Mouse (Mus musculus): ENCODE data around the gene Ddt.

Ddt gene

DNA sequence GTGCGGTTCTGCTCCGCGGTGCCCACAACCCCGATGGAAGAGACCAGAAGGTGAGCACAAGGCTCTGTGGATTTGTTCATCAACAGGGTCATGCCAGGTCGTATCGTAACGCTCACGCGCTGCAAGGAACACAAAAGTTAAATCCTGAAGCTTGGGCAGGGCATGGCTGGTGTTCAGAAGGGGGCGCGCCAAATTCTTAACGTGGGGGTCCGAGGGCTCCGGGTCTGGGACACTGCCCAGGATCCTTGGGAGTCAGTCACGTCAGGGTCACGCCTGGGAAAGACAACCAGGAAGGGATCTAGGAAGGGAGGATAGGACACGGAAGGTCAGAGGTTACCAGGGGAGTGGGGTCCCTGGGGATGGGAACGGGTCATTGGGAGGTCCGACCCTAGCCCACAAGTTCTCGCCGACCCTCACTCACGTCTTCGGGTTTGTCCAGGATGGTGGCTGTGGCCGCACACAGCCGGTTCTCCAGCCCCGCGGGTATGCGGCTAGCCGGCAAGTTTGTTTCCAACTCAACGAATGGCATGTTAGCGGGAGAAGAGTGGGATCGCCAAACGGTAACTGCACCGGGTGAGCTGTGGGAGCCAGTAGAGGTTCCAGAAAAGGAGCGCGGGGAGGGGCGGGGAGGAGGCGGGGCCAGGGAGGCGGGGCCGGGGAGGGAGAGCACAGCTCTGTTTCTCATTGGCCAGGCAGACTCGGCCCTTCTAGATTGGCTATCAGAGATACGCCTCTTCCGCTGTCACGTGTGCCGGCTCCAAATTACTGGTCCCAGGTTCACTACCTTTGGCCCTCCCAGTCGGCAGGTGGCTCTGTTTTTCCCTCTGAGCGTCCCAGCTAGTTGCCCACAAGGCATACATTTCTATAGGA lies at the start of gene Ddt:
TSS of gene Ddt (minus strand) at position 620 of the 870 bp plus-strand sequence.
- peak; percentile 95 for DNase-seq

DNA sequence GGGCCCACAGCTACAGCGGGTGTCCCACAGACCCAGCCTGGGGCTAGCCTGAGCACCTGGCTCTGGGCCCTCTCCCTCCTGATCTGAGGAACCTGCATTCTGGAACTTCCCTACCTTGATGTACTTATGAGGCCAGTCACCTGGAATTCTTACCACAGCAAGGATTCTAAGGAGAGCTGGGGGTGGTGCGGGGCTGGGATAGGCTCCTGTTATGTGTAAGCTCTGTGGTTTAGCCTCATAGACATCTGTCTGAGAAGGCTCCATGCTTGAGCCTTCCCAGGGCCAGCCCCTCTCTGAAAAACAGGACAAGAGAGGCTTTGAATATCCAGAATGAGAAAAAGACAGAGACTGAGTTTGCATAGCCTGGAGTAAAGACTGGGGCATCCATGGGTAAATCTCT lies 49.2 kb upstream of the Ddt start, which contains the start of gene Gstt4:
TSS of gene Gstt4 (minus strand) at position 101 of the 400 bp plus-strand sequence.
- DNase-seq = no peak

DNA sequence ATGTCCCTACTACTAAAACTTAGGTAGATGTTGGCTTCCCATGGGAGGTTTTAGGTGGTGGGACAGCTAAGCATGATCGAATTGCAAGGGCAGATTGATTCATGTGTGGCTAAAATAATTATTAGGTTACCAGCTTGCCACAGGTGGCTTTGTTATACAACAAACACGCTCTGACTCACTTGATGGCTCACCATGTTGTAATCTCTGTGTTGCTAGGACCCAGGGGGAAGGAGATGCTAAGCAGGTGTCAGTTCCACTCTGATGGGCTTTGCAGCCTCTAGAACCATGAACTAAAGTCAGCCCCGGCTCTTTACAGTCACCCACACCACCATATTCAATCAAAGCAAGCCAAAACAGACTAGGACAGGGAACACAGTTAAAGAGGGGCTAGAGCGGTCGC lies 46.7 kb upstream of the Ddt start:
- no peak for DNase-seq

DNA sequence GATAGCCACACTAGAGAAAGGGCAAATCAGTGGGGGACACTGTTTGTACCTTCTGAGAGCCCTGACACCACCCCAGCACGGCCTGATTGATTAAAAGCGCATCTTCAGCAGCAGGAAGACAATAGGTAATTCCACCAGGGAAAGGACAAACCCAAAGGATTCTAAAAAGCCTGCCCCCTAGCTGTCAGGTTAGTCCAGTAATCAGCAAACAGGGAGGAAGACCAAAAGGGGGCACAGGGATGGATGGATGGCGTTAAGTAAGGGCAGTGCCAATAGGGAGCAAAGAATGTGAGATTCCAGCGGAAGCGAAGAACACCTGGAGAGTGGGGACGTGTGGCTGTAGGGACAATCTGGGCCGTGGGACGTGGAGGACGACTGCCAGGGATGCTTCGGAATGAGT lies 45.4 kb upstream of the Ddt start:
- no peak for DNase-seq

DNA sequence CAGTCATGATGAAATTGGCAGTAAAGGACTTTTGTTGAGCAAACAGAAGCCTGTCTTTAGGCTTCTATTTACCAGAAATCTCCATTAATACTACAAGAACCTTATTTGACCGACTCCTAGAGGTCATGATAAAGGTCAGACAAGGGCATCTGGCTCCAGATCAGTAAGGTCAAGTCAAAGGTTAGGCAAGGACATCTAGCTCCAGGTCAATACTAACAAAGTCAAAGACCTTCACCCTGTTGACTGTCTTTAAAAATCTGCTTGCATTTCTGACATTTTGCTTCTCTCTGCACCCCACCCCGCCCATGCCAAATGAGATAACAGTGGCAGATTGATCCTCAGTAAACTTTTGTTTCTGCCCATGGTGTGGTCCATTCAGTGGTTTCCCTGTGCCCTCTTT lies 31.0 kb upstream of the Ddt start:
- DNase-seq = no peak

DNA sequence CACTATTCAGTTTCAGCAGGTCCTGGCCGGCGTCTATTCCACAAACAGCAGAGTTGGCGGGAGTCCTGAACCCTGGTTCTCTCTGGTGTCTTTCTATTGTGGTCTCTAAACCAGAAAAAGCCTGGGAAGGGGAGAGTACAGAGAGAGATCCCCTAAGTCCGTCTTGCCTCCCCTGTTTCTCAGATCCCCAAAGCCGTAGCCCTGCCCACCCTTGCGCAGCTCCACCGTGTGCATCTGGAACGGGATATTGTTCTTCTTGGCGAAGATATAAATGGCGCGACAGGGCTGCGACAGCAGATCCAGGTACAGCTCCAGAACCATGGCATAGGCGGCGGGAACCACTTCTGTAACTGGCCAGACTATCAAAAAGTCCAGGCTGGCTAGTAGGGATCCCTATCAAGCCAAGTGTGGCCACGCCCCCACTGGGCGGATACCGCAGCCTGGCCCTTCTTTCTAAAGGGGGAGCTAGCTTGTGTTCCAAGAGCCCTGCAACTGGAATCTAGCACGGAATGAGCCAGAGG lies 25.0 kb upstream of the Ddt start, which contains the start of gene Gstt1:
TSS of gene Gstt1 (minus strand) at position 409 of the 521 bp plus-strand sequence.
- DNase-seq = peak; percentile 78

DNA sequence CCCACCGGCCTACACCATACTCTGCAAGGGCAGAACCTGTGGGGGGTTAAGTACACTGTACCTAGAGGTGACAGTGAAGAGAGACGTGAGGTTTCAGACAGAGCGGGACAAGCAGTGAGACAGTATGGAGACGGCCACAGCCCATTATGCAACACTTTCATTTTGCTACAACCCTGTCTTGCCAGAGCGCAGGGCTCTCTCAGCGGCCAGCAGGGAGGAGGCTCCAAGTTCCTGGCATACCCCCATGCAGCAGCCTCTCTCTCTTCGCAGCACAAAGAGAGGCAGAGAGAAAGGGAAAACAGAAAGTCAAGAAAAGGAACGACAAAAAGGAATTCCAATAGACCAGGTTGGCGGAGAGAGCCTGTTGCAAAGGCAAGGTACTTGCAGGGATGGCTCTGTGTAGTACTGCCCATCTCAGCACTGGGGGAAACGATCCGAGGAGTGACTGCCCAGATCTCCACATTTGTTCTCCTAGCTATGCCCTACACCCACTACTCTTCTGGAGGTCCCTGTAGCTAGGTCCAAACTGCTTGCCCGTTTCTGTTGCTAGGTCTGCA lies 24.5 kb upstream of the Ddt start:
- peak; percentile 61 for DNase-seq

DNA sequence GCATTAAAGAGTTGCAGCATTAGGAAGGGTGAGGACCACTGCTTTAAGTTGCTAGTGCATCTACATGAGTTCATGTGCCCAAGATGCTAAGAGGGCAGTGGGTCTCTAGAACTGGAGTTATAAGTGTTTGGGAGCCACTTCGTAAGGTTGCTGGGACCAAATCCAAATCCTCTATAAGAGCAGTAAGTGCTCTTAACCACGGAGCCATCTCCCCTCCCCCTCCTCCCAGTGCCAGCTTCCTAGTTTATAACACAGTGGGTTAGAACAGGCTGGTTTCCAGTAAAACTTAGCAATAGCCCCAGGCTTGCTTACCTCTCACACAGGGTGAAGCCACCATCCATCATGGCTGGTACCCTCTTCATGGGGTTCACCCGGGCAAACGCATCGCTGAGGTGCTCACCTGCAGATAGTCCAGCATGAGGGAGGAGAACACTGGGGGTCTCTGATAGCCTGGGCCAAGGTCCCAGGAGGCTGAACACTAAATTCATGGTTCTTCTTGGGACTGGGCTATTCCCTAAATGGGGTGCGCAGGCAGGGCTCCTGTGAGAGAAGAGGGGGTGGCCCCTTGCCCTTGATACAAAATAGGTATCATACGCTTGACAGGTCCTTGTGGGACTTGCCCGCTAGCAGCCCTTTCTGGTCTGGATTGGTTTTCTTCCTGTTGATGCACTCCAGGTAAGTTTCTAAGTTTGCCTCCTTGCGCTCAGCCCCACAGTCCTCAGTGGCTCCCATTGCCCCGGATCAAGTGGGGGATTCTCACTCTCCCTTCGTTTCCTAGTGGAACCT lies 23.7 kb upstream of the Ddt start:
- DNase-seq = peak; percentile 26

DNA sequence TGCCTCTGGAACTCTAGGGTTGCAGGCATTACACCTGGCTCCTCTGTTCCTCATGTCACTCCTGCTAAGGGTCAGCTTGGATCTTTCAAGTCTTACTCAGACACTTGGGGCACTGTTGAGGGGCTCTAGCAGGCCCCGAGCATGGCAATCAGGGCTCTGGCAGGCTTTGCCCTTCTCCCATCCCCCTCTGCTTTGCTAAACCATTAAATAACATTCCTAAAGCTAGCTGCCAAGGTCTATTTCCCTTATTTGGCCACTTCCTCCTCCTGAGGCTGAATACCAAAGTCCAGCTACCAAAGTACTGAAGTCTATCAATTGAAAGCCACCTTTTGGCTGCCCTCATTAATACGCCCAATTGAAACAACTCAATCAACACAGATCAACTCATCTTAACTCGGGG lies 21.7 kb upstream of the Ddt start:
- DNase-seq = peak; percentile 62

DNA sequence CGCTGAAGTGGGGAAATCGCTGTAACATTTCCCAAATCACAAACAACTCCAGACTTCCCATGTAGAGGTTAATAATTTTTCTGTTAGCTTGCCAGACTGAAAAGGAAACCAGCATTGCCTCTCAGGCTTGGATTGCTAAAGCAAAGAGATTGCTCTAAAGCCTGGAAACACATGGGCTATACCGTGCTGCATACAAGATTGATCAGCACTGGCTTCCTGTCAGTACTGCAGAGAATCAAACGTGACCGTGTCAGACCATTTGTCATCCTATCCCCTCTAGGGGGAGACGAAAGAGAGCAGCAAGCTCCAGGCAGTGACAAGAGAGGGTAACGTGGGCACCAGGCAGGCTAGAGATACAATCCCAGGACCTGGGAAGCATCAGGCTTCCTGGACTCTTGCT lies 17.6 kb upstream of the Ddt start:
- DNase-seq = no peak

DNA sequence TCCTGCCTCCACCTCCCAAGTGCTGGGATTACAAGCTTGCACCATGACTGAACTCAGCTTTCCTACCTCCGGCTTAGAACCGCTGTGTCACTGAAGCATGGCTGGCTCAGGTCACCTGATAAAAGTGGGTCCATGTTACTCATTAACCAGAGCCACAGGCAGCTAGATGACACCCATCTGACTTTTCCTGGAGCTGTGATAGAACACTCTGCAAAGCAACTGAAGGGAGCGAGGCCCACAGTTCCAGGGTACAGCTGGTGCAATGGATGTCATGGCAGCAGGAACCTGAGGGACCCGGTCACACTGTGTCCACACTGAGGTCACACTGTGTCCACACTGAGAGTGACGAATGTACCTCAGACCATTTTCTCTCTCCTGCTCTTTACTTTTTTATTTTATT lies 16.6 kb upstream of the Ddt start:
- peak; percentile 45 for DNase-seq

GRCm38 (mm10) chr10:75789081-75789735 lies 16.0 kb upstream of the Ddt start:
- DNase-seq = no peak

- DNase-seq = no peak
Measured at GRCm38 (mm10) chr10:75788277-75788676, 15.1 kb upstream of the Ddt start.

- DNase-seq = no peak
Measured at GRCm38 (mm10) chr10:75785442-75785841, 12.2 kb upstream of the Ddt start.

GRCm38 (mm10) chr10:75780769-75781578 lies 7.8 kb upstream of the Ddt start, which contains the start of the genes Gm20441 and Gstt3:
Gm20441 (minus strand) TSS chr10:75780954.
Gstt3 (minus strand) TSS chr10:75781414.
- DNase-seq = peak; percentile 81

GRCm38 (mm10) chr10:75779206-75780174 lies 6.3 kb upstream of the Ddt start:
- peak; percentile 59 for DNase-seq

- DNase-seq = no peak
Measured at GRCm38 (mm10) chr10:75777885-75778284, 4.7 kb upstream of the Ddt start.

DNA sequence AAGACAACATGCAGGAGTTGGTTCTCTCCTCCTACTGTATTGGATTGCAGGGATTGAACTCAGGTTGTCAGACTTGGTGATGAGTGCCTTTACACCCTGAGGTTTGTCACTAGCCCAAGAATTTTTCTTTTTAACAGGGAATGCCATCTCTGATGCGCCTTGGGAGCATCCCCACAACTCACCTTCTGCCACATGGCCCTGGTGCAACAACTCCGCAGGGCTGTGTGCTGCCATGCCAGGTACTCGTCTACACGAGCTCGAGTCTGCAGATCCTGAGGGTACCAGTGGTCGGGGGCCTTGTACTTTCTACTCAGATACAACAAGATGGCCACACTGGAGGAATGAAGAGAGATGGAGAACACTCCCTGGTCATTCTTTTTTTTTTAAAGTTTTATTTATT lies 3.3 kb upstream of the Ddt start:
- no peak for DNase-seq

DNA sequence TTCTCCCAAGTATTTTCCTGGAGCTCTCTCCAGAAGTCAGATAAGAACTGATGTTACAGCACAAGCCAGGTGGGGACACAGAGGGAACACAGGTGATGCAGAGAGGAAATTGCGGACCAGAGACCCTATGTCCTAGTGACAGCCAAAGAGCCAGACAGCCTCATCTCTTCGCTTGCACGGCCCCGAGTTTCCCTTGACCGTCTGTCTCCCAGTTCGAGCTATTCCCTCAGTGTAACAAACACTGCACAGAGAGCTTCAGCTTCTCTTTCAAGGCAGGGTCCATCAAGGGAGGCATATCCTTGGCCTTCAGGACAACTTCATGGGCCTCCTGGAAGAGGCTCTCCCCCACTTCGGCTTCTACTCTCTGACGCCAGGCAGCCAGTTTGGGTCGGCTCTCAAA lies 1.4 kb upstream of the Ddt start:
- no peak for DNase-seq

DNA sequence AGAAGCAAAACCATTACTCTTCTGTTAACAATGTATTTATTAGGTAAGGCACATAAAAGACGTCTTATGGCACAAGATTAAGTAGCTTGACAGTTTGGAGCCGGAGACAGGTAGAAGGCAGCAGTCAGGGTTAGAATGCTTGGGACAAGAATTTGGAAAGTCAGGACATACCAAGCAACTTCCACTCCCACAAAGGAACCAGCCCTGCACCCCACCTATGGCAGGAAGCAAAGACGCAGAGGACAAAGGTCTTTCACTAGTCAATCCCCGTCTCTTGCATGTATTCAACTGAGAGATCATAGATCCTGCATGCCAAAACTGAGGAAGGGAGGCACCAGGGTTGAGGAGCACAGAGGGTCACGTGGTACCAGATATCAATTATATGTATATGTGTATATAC lies 888 bp upstream of the Ddt start:
- DNase-seq = no peak

Measured in kidney, postnatal 10 days (tissue).